Mouse (Mus musculus): ENCODE measurements around the gene Atxn1.

Gene Atxn1

GRCm38 (mm10) chr13:45577784-45578183 is 387.0 kb downstream of the Atxn1 start:
- DNase-seq (ENCODE audit: low read depth, low spot score): no peak

- no peak for DNase-seq (ENCODE audit: low read depth, low spot score)
These were observed 387.4 kb downstream of the Atxn1 start for GRCm38 (mm10) chr13:45577366-45577765.

GRCm38 (mm10) chr13:45576185-45576584 is 388.6 kb downstream of the Atxn1 start:
- DNase-seq (ENCODE audit: low read depth, low spot score): peak; percentile 46

DNA sequence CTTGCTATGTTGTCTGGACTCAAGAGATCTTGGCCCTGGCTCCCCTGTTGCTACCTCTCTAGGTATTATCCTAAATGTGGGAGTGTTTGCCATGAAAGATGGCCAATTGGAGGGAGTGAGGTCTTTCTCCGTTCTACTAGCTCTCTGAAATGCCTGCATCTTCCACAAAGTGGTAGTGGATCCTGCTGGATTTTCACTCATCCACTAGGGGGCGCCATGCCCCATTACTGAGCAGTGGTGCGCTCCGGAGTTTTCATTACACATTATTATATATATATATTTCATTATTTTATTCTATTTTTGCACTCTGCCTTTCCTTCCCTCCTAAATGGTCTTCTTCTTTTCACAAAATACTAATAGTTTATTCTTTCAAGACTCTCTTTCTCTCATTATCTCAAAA is 392.0 kb downstream of the Atxn1 start:
- DNase-seq (ENCODE audit: low read depth, low spot score): peak; percentile 61

GRCm38 (mm10) chr13:45571795-45572262 is 393.0 kb downstream of the Atxn1 start:
- peak; percentile 86 for DNase-seq (ENCODE audit: low read depth, low spot score)

GRCm38 (mm10) chr13:45569932-45570331 is 394.9 kb downstream of the Atxn1 start:
- no peak for DNase-seq (ENCODE audit: low read depth, low spot score)

- no peak for DNase-seq (ENCODE audit: low read depth, low spot score)
These were observed 399.9 kb downstream of the Atxn1 start for GRCm38 (mm10) chr13:45564946-45565345.

GRCm38 (mm10) chr13:45562011-45562410 is 402.8 kb downstream of the Atxn1 start:
- DNase-seq (ENCODE audit: low read depth, low spot score): no peak

GRCm38 (mm10) chr13:45560543-45560942 is 404.3 kb downstream of the Atxn1 start:
- DNase-seq (ENCODE audit: low read depth, low spot score): no peak

- no peak for DNase-seq (ENCODE audit: low read depth, low spot score)
These were observed 405.6 kb downstream of the Atxn1 start for GRCm38 (mm10) chr13:45559258-45559657.

- DNase-seq (ENCODE audit: low read depth, low spot score): no peak
These were observed 406.4 kb downstream of the Atxn1 start for GRCm38 (mm10) chr13:45558367-45558766.

DNA sequence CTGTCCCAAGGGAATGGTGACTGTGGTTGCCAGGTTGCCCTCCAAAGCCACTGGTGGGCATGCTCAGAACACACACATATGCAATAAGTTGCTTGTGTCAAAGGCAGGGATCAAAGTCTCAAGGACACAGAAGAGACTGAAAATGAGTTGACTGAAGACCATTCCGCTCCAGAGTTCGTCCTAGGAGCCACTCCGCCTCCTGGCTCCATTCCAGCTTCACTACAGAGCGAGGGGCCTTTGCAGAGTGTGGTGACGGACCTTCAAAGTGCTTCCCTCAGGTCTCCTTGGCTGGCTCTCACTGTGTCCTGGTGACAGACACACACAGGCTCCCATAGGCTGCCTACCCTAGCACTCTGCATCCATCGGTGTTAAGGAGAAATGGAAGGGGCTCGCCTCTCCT is 411.1 kb downstream of the Atxn1 start:
- DNase-seq (ENCODE audit: low read depth, low spot score): no peak

DNA sequence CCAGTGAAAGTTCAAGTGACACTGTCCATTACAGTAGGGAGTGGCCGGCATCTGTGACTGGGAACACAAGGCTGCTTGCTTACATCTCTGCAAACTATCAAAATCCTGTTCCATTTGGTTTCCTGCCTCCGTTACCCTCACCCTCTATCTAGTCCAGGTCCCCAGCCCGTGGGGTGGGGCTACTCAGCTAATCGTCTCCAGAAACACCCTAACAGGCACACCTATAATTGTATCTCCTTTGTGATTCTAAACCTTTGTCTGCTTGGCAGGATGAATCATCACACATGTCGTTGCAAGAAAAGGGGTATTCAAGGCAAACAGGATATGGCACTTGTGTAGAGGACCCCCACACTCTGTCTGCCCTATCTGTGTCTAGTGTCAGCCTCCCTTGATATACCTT is 417.3 kb downstream of the Atxn1 start:
- DNase-seq (ENCODE audit: low read depth, low spot score): no peak

- no peak for DNase-seq (ENCODE audit: low read depth, low spot score)
These were observed 417.9 kb downstream of the Atxn1 start for GRCm38 (mm10) chr13:45546946-45547345.

DNA sequence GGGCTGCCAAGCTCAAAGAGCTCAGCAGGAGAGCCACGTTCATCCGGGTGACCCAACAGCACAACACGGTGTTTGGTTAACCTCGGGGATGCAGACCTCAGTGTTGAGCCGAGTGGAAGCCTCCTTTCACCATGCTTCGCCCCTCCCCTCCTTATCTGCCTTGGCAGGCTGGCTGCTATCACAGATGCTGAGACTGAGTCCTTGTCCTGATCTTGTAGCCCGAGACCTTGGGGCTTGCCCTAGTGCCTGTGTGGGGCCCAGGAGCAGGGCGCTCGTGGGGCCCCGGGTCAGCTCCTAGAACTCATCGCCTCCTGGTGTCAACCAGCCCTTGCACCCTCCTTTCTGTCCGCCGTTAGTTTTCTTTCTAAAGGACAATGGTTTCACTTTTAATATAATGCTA is 418.8 kb downstream of the Atxn1 start:
- DNase-seq (ENCODE audit: low read depth, low spot score): no peak

DNA sequence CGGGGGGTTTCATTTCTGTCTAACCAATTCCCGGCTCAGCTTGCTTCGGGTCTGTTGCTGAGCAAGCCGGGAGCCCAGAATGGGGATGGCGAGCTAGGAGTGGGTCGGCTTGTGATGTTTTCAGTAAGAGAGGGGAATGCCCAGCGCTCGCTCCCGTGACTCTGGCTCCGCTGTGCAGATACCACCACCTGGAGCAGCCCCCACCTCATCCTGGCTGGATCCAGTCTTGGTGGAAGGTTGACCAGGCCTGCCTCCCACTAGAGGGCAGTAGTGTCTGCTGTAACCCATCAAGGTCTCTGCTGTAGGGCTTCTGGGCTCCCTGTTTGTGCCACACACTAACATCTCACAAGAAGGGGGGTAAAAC is 425.6 kb downstream of the Atxn1 start:
- peak; percentile 86 for DNase-seq (ENCODE audit: low read depth, low spot score)

GRCm38 (mm10) chr13:45538532-45539204 is 426.1 kb downstream of the Atxn1 start:
- peak; percentile 69 for DNase-seq (ENCODE audit: low read depth, low spot score)

DNA sequence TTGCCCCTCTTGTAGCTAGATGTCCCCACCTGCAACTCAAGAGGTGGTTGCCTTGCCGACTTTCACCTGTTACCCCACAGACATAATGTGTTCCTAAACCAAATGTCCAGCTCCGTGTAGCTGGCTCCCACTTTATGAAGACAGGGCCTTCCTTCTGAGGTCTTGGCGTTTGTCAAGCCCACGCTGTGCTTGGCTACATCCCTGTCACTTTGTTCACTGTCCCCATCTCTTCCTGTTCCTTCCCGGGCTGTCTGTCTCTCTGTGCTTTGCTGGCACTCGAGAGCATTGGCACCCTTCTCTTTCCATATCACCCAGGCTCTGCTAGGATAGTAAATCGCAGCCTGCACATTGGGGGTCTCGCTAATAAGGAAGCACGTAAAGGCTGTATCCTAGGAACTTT is 426.7 kb downstream of the Atxn1 start:
- DNase-seq (ENCODE audit: low read depth, low spot score): no peak

GRCm38 (mm10) chr13:45537110-45537509 is 427.7 kb downstream of the Atxn1 start:
- DNase-seq (ENCODE audit: low read depth, low spot score): no peak

- DNase-seq (ENCODE audit: low read depth, low spot score): no peak
These were observed 428.9 kb downstream of the Atxn1 start for GRCm38 (mm10) chr13:45535731-45536453.

- no peak for DNase-seq (ENCODE audit: low read depth, low spot score)
These were observed 434.1 kb downstream of the Atxn1 start for GRCm38 (mm10) chr13:45530754-45531153.

- DNase-seq (ENCODE audit: low read depth, low spot score): no peak
These were observed 436.0 kb downstream of the Atxn1 start for GRCm38 (mm10) chr13:45528787-45529186.
